Mouse (Mus musculus): Measurements from ENCODE around the gene Lmf2. TPM values are rescaled to one million over a fixed set of nuclear protein-coding genes. Genes with fewer than 3 reads are reported as not detected.

Gene Lmf2
- polyA plus RNA-seq, 1 experiment from 2014 or later, result 19.9 TPM

GRCm38 (mm10) chr15:89305966-89306365 is 49.5 kb downstream of the Lmf2 start:
- no peak for ATAC-seq
- no peak overlapping the region for H3K4me2 ChIP-seq (ENCODE audit: low read length)
- no peaks in the 10 kb centered on the region for H3K4me1 ChIP-seq (ENCODE audit: control insufficient read depth, insufficient read depth, low read length)
- H3K27ac ChIP-seq (ENCODE audit: low read depth, low read length), result no peak overlapping the region
- WGBS, result 80% methylated on average over 1 of the region's 1 CpGs
- no peak for DNase-seq (ENCODE audit: low spot score)
- H3K9me3 ChIP-seq (replicated peaks; ENCODE audit: control insufficient read depth, low read length), result no peaks in the 10 kb centered on the region
- no peaks in the 10 kb centered on the region for H3K27me3 ChIP-seq (replicated peaks; ENCODE audit: control insufficient read depth, insufficient read depth, low read length)
- H3K36me3 ChIP-seq (ENCODE audit: control insufficient read depth, insufficient read depth, low read length), result peaks cover 69% of the 10 kb centered on the region
- no peak overlapping the region for H3K9ac ChIP-seq (ENCODE audit: low read length)
- H3K4me3 ChIP-seq (ENCODE audit: low read depth, low read length), result no peak overlapping the region

Small RNA genes within 50 kb of the gene (microRNA-seq; reads per million reads assigned to microRNA genes)
- gene Mir6959, result not detected

Other genes starting within 250 kb of the Lmf2 start
- 15.9 and 17.0 TPM in 2 replicates for gene Tubgcp6, start 232.5 kb downstream of the Lmf2 start, polyA plus RNA-seq (2014; fragmentation: Nextera tagmentation; extraction: Ambion mirVana)
- 18.4 and 25.4 TPM in 2 replicates for gene Hdac10, start 227.0 kb downstream of the Lmf2 start, polyA plus RNA-seq (2014; fragmentation: Nextera tagmentation; extraction: Ambion mirVana)
- 4.8 and 5.1 TPM in 2 replicates for gene Mapk12, start 215.0 kb downstream of the Lmf2 start, polyA plus RNA-seq (2014; fragmentation: Nextera tagmentation; extraction: Ambion mirVana)
- gene Mapk11, start 206.0 kb downstream of the Lmf2 start, polyA plus RNA-seq (2014; fragmentation: Nextera tagmentation; extraction: Ambion mirVana), result 28.1 and 30.1 TPM in 2 replicates
- gene Plxnb2, start 174.9 kb downstream of the Lmf2 start, polyA plus RNA-seq (2014; fragmentation: Nextera tagmentation; extraction: Ambion mirVana), result 101 TPM in 2 replicates
- gene Dennd6b, start 159.2 kb downstream of the Lmf2 start, polyA plus RNA-seq (2014; fragmentation: Nextera tagmentation; extraction: Ambion mirVana), result 39.0 and 49.2 TPM in 2 replicates
- 69.4 and 77.1 TPM in 2 replicates for gene Ppp6r2, start 144.1 kb downstream of the Lmf2 start, polyA plus RNA-seq (2014; fragmentation: Nextera tagmentation; extraction: Ambion mirVana)
- 61.8 and 82.8 TPM in 2 replicates for gene Sbf1, start 40.3 kb downstream of the Lmf2 start, polyA plus RNA-seq (2014; fragmentation: Nextera tagmentation; extraction: Ambion mirVana)
- gene Adm2, start 32.9 kb downstream of the Lmf2 start, polyA plus RNA-seq (2014; fragmentation: Nextera tagmentation; extraction: Ambion mirVana), result not detected in 2 replicates
- gene Miox, start 21.3 kb downstream of the Lmf2 start, polyA plus RNA-seq (2014; fragmentation: Nextera tagmentation; extraction: Ambion mirVana), result not detected in 2 replicates
- 132 and 141 TPM in 2 replicates for gene Ncaph2, start 60 bp upstream of the Lmf2 start, polyA plus RNA-seq (2014; fragmentation: Nextera tagmentation; extraction: Ambion mirVana)
- 14.7 and 16.4 TPM in 2 replicates for gene Sco2, start 18.2 kb upstream of the Lmf2 start, polyA plus RNA-seq (2014; fragmentation: Nextera tagmentation; extraction: Ambion mirVana)
- 2.4 and 2.8 TPM in 2 replicates for gene Tymp, start 21.4 kb upstream of the Lmf2 start, polyA plus RNA-seq (2014; fragmentation: Nextera tagmentation; extraction: Ambion mirVana)
- 2.8 and 2.9 TPM in 2 replicates for gene Odf3b, start 23.6 kb upstream of the Lmf2 start, polyA plus RNA-seq (2014; fragmentation: Nextera tagmentation; extraction: Ambion mirVana)
- not detected in 2 replicates for gene Klhdc7b, start 29.3 kb upstream of the Lmf2 start, polyA plus RNA-seq (2014; fragmentation: Nextera tagmentation; extraction: Ambion mirVana)
- not detected in 2 replicates for gene Syce3, start 54.8 kb upstream of the Lmf2 start, polyA plus RNA-seq (2014; fragmentation: Nextera tagmentation; extraction: Ambion mirVana)
- 0.79 and 0.89 TPM in 2 replicates for gene Cpt1b, start 70.2 kb upstream of the Lmf2 start, polyA plus RNA-seq (2014; fragmentation: Nextera tagmentation; extraction: Ambion mirVana)
- 1.3 and 2.0 TPM in 2 replicates for gene C730034F03Rik, start 73.9 kb upstream of the Lmf2 start, polyA plus RNA-seq (2014; fragmentation: Nextera tagmentation; extraction: Ambion mirVana)
- gene Gm44502, start 74.0 kb upstream of the Lmf2 start, polyA plus RNA-seq (2014; fragmentation: Nextera tagmentation; extraction: Ambion mirVana), result not detected in 2 replicates
- gene Chkb, start 74.2 kb upstream of the Lmf2 start, polyA plus RNA-seq (2014; fragmentation: Nextera tagmentation; extraction: Ambion mirVana), result 59.3 and 66.3 TPM in 2 replicates
- gene Mapk8ip2, start 98.3 kb upstream of the Lmf2 start, polyA plus RNA-seq (2014; fragmentation: Nextera tagmentation; extraction: Ambion mirVana), result 32.1 and 45.0 TPM in 2 replicates
- 14.0 and 16.5 TPM in 2 replicates for gene Arsa, start 121.8 kb upstream of the Lmf2 start, polyA plus RNA-seq (2014; fragmentation: Nextera tagmentation; extraction: Ambion mirVana)
- 4.8 and 6.0 TPM in 2 replicates for gene Shank3, start 144.0 kb upstream of the Lmf2 start, polyA plus RNA-seq (2014; fragmentation: Nextera tagmentation; extraction: Ambion mirVana)
- 0.63 and 1.2 TPM in 2 replicates for gene Acr, start 212.7 kb upstream of the Lmf2 start, polyA plus RNA-seq (2014; fragmentation: Nextera tagmentation; extraction: Ambion mirVana)
- 61.9 and 67.0 TPM in 2 replicates for gene Rabl2, start 236.3 kb upstream of the Lmf2 start, polyA plus RNA-seq (2014; fragmentation: Nextera tagmentation; extraction: Ambion mirVana)

All from forebrain, embryonic 14.5 days (tissue).